Mouse (Mus musculus) layer of hippocampus, postnatal 14 days (tissue): ENCODE measurements around the gene Notch4. TPM values are rescaled to one million over a fixed set of nuclear protein-coding genes. Genes with fewer than 3 reads are reported as not detected.
"Not testable (repeated sequence)": the region's sequence is repeated elsewhere in the genome, so short reads cannot be mapped to it uniquely, and the experiment has no call there.

Experiments
- DNase-seq, 2 experiments: peaks; one replicate each; pipeline ENCODE4 v3.0.0; 2021 to 2022; ENCODE audit warnings: low spot score in 2 of 2, mixed read lengths in 1 of 2
- long read RNA-seq, 2 experiments: library from polyadenylated mRNA; stranded (forward); transcript quantifications; one replicate each; pipeline ENCODE4 v2.0.0; 2021
- total RNA-seq, 2 experiments: library from RNA; stranded (reverse); gene quantifications; 2 replicates each; pipeline ENCODE4 v1.2.3; 2021

Gene Notch4
- total RNA-seq, result 10 to 100 TPM; 12.8 to 16.7 TPM
- long read RNA-seq, experiment 1, full-length matches to known transcripts, result 3 of 9 reads
- long read RNA-seq, experiment 1, partial matches to known transcripts, result 5 of 9 reads
- long read RNA-seq, experiment 1, other reads (novel, unspliced or antisense), result 1 of 9 reads
- long read RNA-seq, experiment 2, partial matches to known transcripts, result 3 of 4 reads
- long read RNA-seq, experiment 2, other reads (novel, unspliced or antisense), result 1 of 4 reads

- no peak for DNase-seq
These were observed at the start of gene Notch4 for GRCm38 (mm10) chr17:34564003-34564421. Gene Notch4, plus strand, starts transcription at chr17:34564268.

DNA sequence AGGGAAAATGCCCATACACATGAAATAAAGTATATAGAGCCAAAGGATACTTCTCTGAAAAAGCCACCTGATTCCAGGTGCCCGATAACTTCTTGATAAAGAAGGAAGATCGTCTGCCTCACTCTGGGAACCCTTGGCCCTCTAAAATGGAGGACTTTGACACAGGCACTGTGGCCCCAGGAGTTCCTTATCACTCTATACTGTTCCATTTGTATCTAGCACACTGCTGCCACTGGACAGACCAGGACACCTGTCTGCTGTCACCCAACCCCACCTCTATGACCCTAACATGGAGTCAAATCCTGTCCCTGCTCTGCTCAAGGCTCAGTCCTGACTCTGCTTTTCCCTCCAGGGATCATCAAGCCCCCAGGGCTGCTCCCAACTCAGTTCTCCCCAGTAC lies 47.6 kb upstream of the Notch4 start:
- no peak for DNase-seq

DNA sequence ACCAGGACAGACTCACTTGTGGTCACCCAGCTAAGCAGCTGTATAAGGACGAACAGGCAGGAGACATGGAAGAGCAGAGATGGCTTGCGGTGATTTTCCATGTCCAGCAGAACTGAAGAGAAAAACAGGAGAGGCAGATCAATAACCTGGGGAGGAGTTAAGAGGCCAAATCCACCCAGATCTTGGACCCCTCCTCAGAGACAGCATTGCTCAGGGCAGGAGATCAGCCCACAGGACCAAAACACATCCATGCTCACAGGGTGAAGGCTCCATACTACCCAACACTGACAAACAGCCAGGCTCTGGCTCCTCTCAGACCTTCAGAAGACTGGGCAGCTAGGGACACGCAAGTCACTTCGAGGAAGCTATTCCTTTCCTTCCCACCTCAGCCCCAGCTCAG lies 46.8 kb upstream of the Notch4 start, which contains the start of gene Btnl6:
Gene Btnl6 (minus strand): TSS at position 101 of the 400 bp plus-strand sequence.
- DNase-seq, result no peak

DNA sequence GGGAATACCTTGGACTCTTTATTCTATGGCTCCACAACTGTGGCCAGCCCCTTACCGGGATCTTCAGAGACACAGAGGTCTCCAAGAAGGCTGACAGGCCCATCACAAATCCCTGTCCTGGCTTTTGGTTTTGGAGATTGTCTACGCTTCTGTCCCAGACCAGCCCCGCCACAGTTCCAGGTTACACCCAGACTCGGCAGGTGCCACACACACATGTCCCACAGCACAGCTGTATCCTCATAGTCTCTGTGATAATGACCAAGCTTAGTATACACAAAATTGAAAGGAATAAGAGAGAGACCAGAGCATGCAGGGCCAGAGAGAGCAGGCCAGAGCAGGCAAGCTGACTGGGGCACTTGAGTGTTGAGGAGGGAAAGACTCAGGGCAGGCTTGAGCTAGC lies 46.3 kb upstream of the Notch4 start:
- no peak for DNase-seq

DNA sequence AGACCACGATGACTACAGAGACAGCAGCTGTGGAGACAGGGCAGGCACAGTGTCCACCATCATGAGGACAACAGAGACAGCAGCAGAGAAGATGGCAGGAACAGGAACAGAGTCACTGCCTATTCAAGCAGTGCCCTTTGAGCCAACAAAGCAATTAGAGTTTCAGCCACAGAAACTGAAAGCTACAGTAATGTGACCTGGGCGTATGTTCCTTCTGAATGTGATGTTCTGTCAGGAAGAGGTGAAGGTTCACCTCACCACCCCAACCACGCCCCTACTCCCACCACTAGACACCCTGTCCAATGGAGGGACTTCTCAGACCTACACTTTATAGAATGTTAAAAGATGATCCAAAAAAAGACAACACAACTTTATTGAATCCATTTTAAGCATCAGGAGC lies 45.5 kb upstream of the Notch4 start:
- DNase-seq, result not testable (repeated sequence)

GRCm38 (mm10) chr17:34519001-34519400 lies 45.1 kb upstream of the Notch4 start:
- DNase-seq, result no peak

- no peak for DNase-seq
These were observed 31.4 kb upstream of the Notch4 start for GRCm38 (mm10) chr17:34532671-34533070.

- not testable (repeated sequence) for DNase-seq
These were observed 20.5 kb upstream of the Notch4 start for GRCm38 (mm10) chr17:34543567-34543966.

- DNase-seq, result no peak
These were observed 17.3 kb upstream of the Notch4 start for GRCm38 (mm10) chr17:34546797-34547196.

GRCm38 (mm10) chr17:34547601-34548000 lies 16.5 kb upstream of the Notch4 start:
- no peak for DNase-seq

GRCm38 (mm10) chr17:34549156-34549555 lies 14.9 kb upstream of the Notch4 start:
- no peak for DNase-seq

- DNase-seq, result no peak
These were observed 14.2 kb upstream of the Notch4 start for GRCm38 (mm10) chr17:34549843-34550242.

DNA sequence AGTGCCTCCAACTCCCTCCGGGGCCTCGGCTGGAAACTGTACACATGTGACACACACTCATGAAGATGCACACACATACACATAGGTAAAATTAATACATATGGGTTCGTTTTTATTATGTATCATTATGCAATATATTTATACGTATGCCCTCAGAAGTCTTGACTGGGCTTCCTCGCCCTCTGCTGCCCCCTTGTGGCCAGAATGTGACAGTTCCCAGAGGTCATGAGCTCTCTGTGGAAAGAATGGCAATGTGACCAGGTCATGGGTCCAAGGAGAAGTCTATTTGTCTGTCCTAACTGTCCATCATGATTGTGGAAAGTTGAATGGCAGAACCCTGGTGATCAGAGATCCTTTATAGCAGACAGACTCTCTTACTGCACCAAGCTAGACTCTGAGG lies 8.6 kb upstream of the Notch4 start:
- DNase-seq, result peak; percentile 54 to 71

DNA sequence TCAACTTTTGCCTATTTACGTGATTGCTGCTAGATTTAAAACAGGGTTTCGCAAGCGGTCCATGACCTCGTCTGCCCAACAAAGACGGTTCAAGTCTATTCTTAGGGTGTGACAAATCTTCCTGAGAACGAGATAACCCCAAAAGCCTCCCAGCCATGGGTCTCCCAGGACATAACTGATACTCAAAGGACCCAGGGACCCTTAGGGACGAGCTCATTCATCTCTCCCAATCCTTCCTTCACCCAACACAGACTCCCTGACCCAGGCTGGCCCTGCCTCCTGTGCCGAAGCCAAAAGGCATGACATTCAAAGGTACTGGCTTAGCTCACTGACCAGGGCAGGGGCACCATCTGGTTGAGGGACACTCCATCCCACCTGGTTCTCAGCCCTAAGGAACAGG lies 7.7 kb upstream of the Notch4 start:
- DNase-seq, result no peak

- DNase-seq, result no peak
These were observed 6.7 kb upstream of the Notch4 start for GRCm38 (mm10) chr17:34557411-34557810.

DNA sequence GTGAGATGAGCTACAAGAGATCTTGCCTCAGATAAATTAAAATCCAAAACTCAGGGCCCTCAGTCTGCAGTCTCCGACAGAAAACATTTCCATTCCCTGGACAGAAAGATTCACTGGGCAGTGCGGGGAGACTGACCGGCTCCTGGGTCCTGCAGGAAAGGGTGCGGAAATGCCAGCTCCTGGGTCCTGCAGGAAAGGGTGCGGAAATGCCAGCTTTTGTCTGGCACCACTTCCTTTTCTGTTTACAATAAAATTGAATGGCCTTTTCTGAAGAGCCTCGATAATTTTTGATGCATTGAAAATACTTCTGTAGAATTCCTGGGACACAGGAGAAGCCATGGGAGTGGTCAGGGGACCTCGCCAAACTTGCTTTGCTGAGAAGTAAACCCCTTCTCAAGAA lies 5.0 kb upstream of the Notch4 start:
- DNase-seq, result no peak

- no peak for DNase-seq
These were observed 4.2 kb upstream of the Notch4 start for GRCm38 (mm10) chr17:34559895-34560294.

- no peak for DNase-seq
These were observed 3.6 kb upstream of the Notch4 start for GRCm38 (mm10) chr17:34560438-34560837.

- no peak for DNase-seq
These were observed 2.9 kb upstream of the Notch4 start for GRCm38 (mm10) chr17:34561200-34561599.

GRCm38 (mm10) chr17:34562595-34562994 lies 1.5 kb upstream of the Notch4 start:
- no peak for DNase-seq

DNA sequence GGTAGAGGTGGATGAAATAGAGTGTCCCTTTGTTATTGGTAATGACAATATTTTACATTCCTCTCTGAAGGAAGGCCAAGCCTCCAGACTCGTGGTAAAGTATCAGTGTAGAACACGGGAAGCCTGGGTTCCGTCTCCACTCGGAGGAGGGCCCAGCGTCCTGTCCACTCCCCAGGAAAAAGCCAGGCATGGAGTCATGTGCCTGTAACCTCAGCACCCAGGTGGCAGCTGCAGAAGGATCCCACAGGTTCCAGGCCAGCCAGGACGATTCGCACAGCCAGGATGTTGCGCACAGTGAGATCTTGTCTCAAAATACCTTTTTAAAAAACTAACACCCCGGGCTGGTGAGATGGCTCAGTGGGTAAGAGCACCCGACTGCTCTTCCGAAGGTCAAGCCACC lies 714 bp upstream of the Notch4 start:
- DNase-seq, result no peak

DNA sequence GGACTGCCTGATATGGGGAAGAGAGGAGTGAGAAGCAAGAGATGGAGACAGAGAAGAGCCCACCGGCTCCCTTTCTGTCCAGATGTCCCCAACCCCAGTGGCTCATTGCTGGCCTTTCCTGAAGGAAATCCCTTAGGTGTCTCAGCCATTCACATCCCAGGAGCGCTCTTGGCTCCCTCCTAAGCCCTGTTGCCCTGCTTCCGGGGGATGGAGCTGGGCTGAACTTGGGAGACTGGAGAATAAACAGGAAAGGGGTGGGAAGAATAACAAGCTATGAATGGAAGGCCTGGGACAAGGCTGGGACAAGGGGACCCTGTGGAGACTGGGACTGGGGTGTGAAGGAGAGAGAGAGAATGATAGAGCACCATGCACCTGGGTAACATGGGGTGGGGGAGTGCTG lies 728 bp downstream of the Notch4 start:
- DNase-seq, result no peak

DNA sequence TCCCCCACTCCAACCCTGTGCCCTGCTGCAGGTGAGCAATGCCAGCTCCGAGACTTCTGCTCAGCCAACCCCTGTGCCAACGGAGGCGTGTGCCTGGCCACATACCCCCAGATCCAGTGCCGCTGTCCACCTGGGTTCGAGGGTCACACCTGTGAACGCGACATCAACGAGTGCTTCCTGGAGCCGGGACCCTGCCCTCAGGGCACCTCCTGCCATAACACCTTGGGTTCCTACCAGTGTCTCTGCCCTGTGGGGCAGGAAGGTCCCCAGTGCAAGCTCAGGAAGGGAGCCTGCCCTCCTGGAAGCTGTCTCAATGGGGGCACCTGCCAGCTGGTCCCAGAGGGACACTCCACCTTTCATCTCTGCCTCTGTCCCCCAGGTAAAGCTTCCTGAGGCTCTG lies 3.2 kb downstream of the Notch4 start:
- DNase-seq, result no peak

- no peak for DNase-seq
These were observed 4.4 kb downstream of the Notch4 start for GRCm38 (mm10) chr17:34568421-34568820.
